Mouse (Mus musculus) MEL (cell line): ENCODE data around the gene Large2. TPM values are rescaled to one million over a fixed set of nuclear protein-coding genes. Genes with fewer than 3 reads are reported as not detected.
A peak's percentile ranks its signal among the peaks of the same experiment; 100 is the strongest.

Source experiments
- DNase-seq: peaks from one replicate; pipeline ENCODE4 v3.0.0; 2011; ENCODE audit warnings: low read depth, low spot score
- H3K27ac ChIP-seq: 2 replicates; pipeline ENCODE4 v1.5.1; 2012; ENCODE audit warnings: low read depth, mild to moderate bottlenecking, control low read depth, low read length, moderate library complexity; ENCODE audit not compliant: control insufficient read depth
- H3K27me3 ChIP-seq, 2 experiments: fragments of 150-350 bp in 1 of 2; sonication (generic) in 1 of 2; 2 replicates each; pipeline ENCODE4 v1.6.1; 2012; ENCODE audit warnings: low read length in 2 of 2, mild to moderate bottlenecking in 2 of 2, improper control_type of control experiment in 1 of 2, moderate library complexity in 1 of 2; ENCODE audit not compliant: insufficient read depth in 2 of 2, control insufficient read depth in 1 of 2
- H3K36me3 ChIP-seq, 2 experiments: 2 replicates each; pipeline ENCODE4 v1.6.1; 2012 to 2014; ENCODE audit warnings: low read length in 2 of 2, improper control_type of control experiment in 1 of 2, inconsistent platforms in 1 of 2, mild to moderate bottlenecking in 1 of 2; ENCODE audit not compliant: insufficient read depth in 2 of 2, control insufficient read depth in 1 of 2
- H3K4me1 ChIP-seq, 2 experiments: fragments of 150-350 bp in 1 of 2; sonication (generic) in 1 of 2; 2 replicates each; pipeline ENCODE4 v1.6.1; 2012; ENCODE audit warnings: low read length in 2 of 2, improper control_type of control experiment in 1 of 2, mild to moderate bottlenecking in 1 of 2; ENCODE audit not compliant: insufficient read depth in 2 of 2, control insufficient read depth in 1 of 2
- H3K4me3 ChIP-seq, 2 experiments: fragments of 150-350 bp in 1 of 2; sonication (generic) in 1 of 2; 2 replicates each; pipeline ENCODE4 v1.5.1; 2012; ENCODE audit warnings: low read depth in 2 of 2, low read length in 2 of 2, mild to moderate bottlenecking in 2 of 2, moderate library complexity in 2 of 2, control low read depth in 1 of 2, improper control_type of control experiment in 1 of 2; ENCODE audit not compliant: control insufficient read depth in 1 of 2, insufficient read depth in 1 of 2
- H3K79me2 ChIP-seq: 2 replicates; pipeline ENCODE4 v1.6.1; 2012; ENCODE audit warnings: mild to moderate bottlenecking, low read length, moderate library complexity; ENCODE audit not compliant: control insufficient read depth, poor library complexity, insufficient read depth
- H3K9ac ChIP-seq: 2 replicates; pipeline ENCODE4 v1.6.1; 2012; ENCODE audit warnings: low read depth, mild to moderate bottlenecking, control low read depth, low read length, moderate library complexity; ENCODE audit not compliant: control insufficient read depth, poor library complexity, severe bottlenecking
- H3K9me3 ChIP-seq: fragments of 150-350 bp; sonication (generic); replicated peaks from 2 replicates; pipeline ENCODE4 v1.6.1; 2012; ENCODE audit warnings: mild to moderate bottlenecking, low read length, improper control_type of control experiment, moderate library complexity; ENCODE audit not compliant: insufficient read depth
- CHD1 ChIP-seq: IDR thresholded peaks from 2 replicates; pipeline ENCODE4 v1.6.1; 2012; ENCODE audit warnings: low read depth, mild to moderate bottlenecking, inconsistent platforms, low read length, improper control_type of control experiment
- CHD2 ChIP-seq: IDR thresholded peaks from 2 replicates; pipeline ENCODE4 v1.6.1; 2011; ENCODE audit warnings: low read length, improper control_type of control experiment
- E2F4 ChIP-seq: IDR thresholded peaks from 2 replicates; pipeline ENCODE4 v1.6.1; 2011; ENCODE audit warnings: low read depth, low read length, improper control_type of control experiment, borderline replicate concordance
- ELF1 ChIP-seq: IDR thresholded peaks from 2 replicates; pipeline ENCODE4 v1.6.1; 2014; ENCODE audit warnings: low read depth, mild to moderate bottlenecking, inconsistent platforms, low read length, improper control_type of control experiment, moderate library complexity
- EP300 ChIP-seq, 2 experiments: IDR thresholded peaks; 2 replicates each; pipeline ENCODE4 v1.6.1; 2011; ENCODE audit warnings: improper control_type of control experiment in 2 of 2, low read length in 2 of 2, low read depth in 1 of 2, mild to moderate bottlenecking in 1 of 2
- ETS1 ChIP-seq: IDR thresholded peaks from 2 replicates; pipeline ENCODE4 v1.6.1; 2012; ENCODE audit warnings: low read depth, mild to moderate bottlenecking, inconsistent platforms, low read length, improper control_type of control experiment, moderate library complexity
- GABPA ChIP-seq: IDR thresholded peaks from 2 replicates; pipeline ENCODE4 v1.6.1; 2012; ENCODE audit warnings: low read depth, mild to moderate bottlenecking, inconsistent platforms, low read length, improper control_type of control experiment, moderate library complexity
- GATA1 ChIP-seq: IDR thresholded peaks from 2 replicates; pipeline ENCODE4 v1.6.1; 2011; ENCODE audit warnings: low read depth, low read length, improper control_type of control experiment
- HCFC1 ChIP-seq: IDR thresholded peaks from 2 replicates; pipeline ENCODE4 v1.6.1; 2012; ENCODE audit warnings: low read depth, mild to moderate bottlenecking, inconsistent platforms, low read length, improper control_type of control experiment, moderate library complexity
- JUND ChIP-seq: IDR thresholded peaks from 2 replicates; pipeline ENCODE4 v1.6.1; 2011; ENCODE audit warnings: low read depth, mild to moderate bottlenecking, improper control_type of control experiment, low read length
- MAX ChIP-seq: IDR thresholded peaks from 2 replicates; pipeline ENCODE4 v1.6.1; 2011; ENCODE audit warnings: low read length, improper control_type of control experiment
- MAZ ChIP-seq: IDR thresholded peaks from 2 replicates; pipeline ENCODE4 v1.6.1; 2012; ENCODE audit warnings: low read depth, mild to moderate bottlenecking, inconsistent platforms, low read length, improper control_type of control experiment
- NELFE ChIP-seq: IDR thresholded peaks from 2 replicates; pipeline ENCODE4 v1.6.1; 2011; ENCODE audit warnings: low read depth, low read length, improper control_type of control experiment
- POLR2A ChIP-seq, 2 experiments: IDR thresholded peaks; 2 replicates each; pipeline ENCODE4 v1.6.1; 2011 to 2012; ENCODE audit warnings: low read length in 2 of 2, mild to moderate bottlenecking in 2 of 2, control low read depth in 1 of 2, improper control_type of control experiment in 1 of 2, low read depth in 1 of 2, moderate library complexity in 1 of 2; ENCODE audit not compliant: control insufficient read depth in 1 of 2, insufficient read depth in 1 of 2, poor library complexity in 1 of 2
- POLR2AphosphoS5 ChIP-seq: IDR thresholded peaks from 2 replicates; pipeline ENCODE4 v1.6.1; 2012; ENCODE audit warnings: low read depth, borderline replicate concordance, mild to moderate bottlenecking, inconsistent platforms, low read length, moderate library complexity, mixed read lengths
- RCOR1 ChIP-seq: IDR thresholded peaks from 2 replicates; pipeline ENCODE4 v1.6.1; 2012; ENCODE audit warnings: low read depth, mild to moderate bottlenecking, inconsistent platforms, low read length, improper control_type of control experiment
- SIN3A ChIP-seq: IDR thresholded peaks from 2 replicates; pipeline ENCODE4 v1.6.1; 2012; ENCODE audit warnings: low read length, improper control_type of control experiment, inconsistent platforms
- TAL1 ChIP-seq: IDR thresholded peaks from 2 replicates; pipeline ENCODE4 v1.6.1; 2012; ENCODE audit warnings: mild to moderate bottlenecking, inconsistent platforms, low read length, moderate library complexity, mixed read lengths
- TCF12 ChIP-seq: IDR thresholded peaks from 2 replicates; pipeline ENCODE4 v1.6.1; 2014; ENCODE audit warnings: low read depth, mild to moderate bottlenecking, inconsistent platforms, low read length, improper control_type of control experiment, moderate library complexity
- UBTF ChIP-seq: IDR thresholded peaks from 2 replicates; pipeline ENCODE4 v1.6.1; 2012; ENCODE audit warnings: low read depth, mild to moderate bottlenecking, inconsistent platforms, low read length, improper control_type of control experiment, moderate library complexity, borderline replicate concordance; ENCODE audit not compliant: insufficient read depth
- USF1 ChIP-seq: IDR thresholded peaks from 2 replicates; pipeline ENCODE4 v1.6.1; 2014; ENCODE audit warnings: low read depth, mild to moderate bottlenecking, inconsistent platforms, low read length, improper control_type of control experiment, moderate library complexity
- ZKSCAN1 ChIP-seq: IDR thresholded peaks from 2 replicates; pipeline ENCODE4 v1.6.1; 2012; ENCODE audit warnings: low read depth, mild to moderate bottlenecking, inconsistent platforms, low read length, improper control_type of control experiment, moderate library complexity
- ZMIZ1 ChIP-seq: IDR thresholded peaks from 2 replicates; pipeline ENCODE4 v1.6.1; 2012; ENCODE audit warnings: low read depth, mild to moderate bottlenecking, inconsistent platforms, low read length, improper control_type of control experiment, moderate library complexity
- ZNF384 ChIP-seq: IDR thresholded peaks from 2 replicates; pipeline ENCODE4 v1.6.1; 2012; ENCODE audit warnings: low read depth, mild to moderate bottlenecking, inconsistent platforms, low read length, improper control_type of control experiment
- polyA plus RNA-seq, 2 experiments: library from polyadenylated mRNA; stranded (reverse) in 1 of 2; unstranded in 1 of 2; fragments of >175 nt in 1 of 2; fragments of >200 nt in 1 of 2; gene quantifications; 2 replicates each; pipeline versions ENCODE4 v1.2.1 to v1.2.4; 2012; ENCODE audit warnings: low replicate concordance in 2 of 2, low read depth in 1 of 2; ENCODE audit not compliant: insufficient read length in 2 of 2, insufficient read depth in 1 of 2, missing spikeins in 1 of 2
- total RNA-seq: library from RNA; depleted of rRNA; stranded (reverse); fragments of 300-350 nt; gene quantifications from 2 replicates; pipeline ENCODE4 v1.2.3, GENCODE M21; 2012

Gene Large2
- total and polyA plus RNA-seq, 3 experiments: 0.03 TPM; not detected in 2

GRCm38 (mm10) chr2:92360893-92361292 lies 13.8 kb downstream of the Large2 start:
- H3K27ac ChIP-seq: no peak overlapping the region
- TF ChIP-seq ZNF384: no peak
- TF ChIP-seq POLR2A (IDR thresholded peaks at IDR 0.05; ENCODE audit: control insufficient read depth in 1 of 2, insufficient read depth in 1 of 2, low read depth in 1 of 2, low read length in 2 of 2, poor library complexity in 1 of 2): no peak
- no peak for TF ChIP-seq ELF1
- TF ChIP-seq MAX: no peak
- TF ChIP-seq CHD2: no peak
- TF ChIP-seq ETS1: no peak
- TF ChIP-seq POLR2AphosphoS5: no peak
- no peak for TF ChIP-seq NELFE
- TF ChIP-seq HCFC1: no peak
- no peak for TF ChIP-seq GABPA
- TF ChIP-seq E2F4: no peak
- TF ChIP-seq JUND: no peak
- no peak for TF ChIP-seq CHD1
- no peak for TF ChIP-seq TCF12
- no peak for TF ChIP-seq ZKSCAN1
- no peak for TF ChIP-seq SIN3A
- no peak for TF ChIP-seq USF1
- no peak for TF ChIP-seq EP300 (IDR thresholded peaks at IDR 0.05; ENCODE audit: low read depth in 1 of 2, low read length in 2 of 2)
- TF ChIP-seq, all 39 proteins: peak for 0
- peak; percentile 11 for DNase-seq
- Histone ChIP-seq H3K9me3 (no peaks in the 10 kb centered on the region), H3K27me3 (no peaks in the 10 kb centered on the region), H3K4me3 (no peak overlapping the region), H3K4me1 (no peaks in the 10 kb centered on the region), H3K9ac (no peak overlapping the region), H3K79me2 (no peaks in the 10 kb centered on the region), H3K36me3 (no peaks in the 10 kb centered on the region)

- TF ChIP-seq GABPA: no peak
- TF ChIP-seq UBTF: no peak
- TF ChIP-seq TCF12: no peak
- no peak for TF ChIP-seq GATA1
- no peak for TF ChIP-seq RCOR1
- no peak for TF ChIP-seq TAL1
- no peak for TF ChIP-seq MAZ
- TF ChIP-seq ZMIZ1: no peak
- Histone ChIP-seq H3K9me3 (no peaks in the 10 kb centered on the region), H3K4me3 (no peak overlapping the region), H3K36me3 (no peaks in the 10 kb centered on the region), H3K4me1 (no peaks in the 10 kb centered on the region), H3K27ac (no peak overlapping the region), H3K79me2 (no peaks in the 10 kb centered on the region), H3K27me3 (no peaks in the 10 kb centered on the region), H3K9ac (no peak overlapping the region)
- DNase-seq: no peak
Observed at GRCm38 (mm10) chr2:92360186-92360823, 14.4 kb downstream of the Large2 start.
